Comparison of ENCODE assay signal across 20 mouse cellular contexts in genomic region chr4:137663491-137663890, GRCm38 (mm10).
"Had no signal": no experiment of that assay in that cellular context is flagged by ENCODE, and none has a peak within 500 bp of the region (broad histone marks: within the 10 kb centered on the region; RNA-seq: fewer than 3 reads in every experiment).

No protein-coding gene starts in this region.

- H3K4me3 ChIP-seq: myocyte had no signal

- H3K27ac ChIP-seq: kidney, embryonic 15.5 days; limb, embryonic 12.5 days; limb, embryonic 15.5 days; liver, embryonic 14.5 days; macrophage; midbrain, embryonic 12.5 days; midbrain, embryonic 15.5 days; neural tube, embryonic 13.5 days had no signal

- ATAC-seq: lung, postnatal 0 days had no signal

- DNase-seq: kidney, postnatal 14 days; kidney, postnatal 4 days; left cerebral cortex, postnatal 4 days; liver, postnatal 0 days; lung, embryonic 14.5 days; retina, postnatal 1 day; right cerebral cortex, postnatal 25 days; spleen, adult 18-20 months; thymus, adult 18-20 months; thymus, postnatal 36 days had no signal

- H3K36me3 ChIP-seq: kidney, embryonic 15.5 days; limb, embryonic 15.5 days; midbrain, embryonic 12.5 days; midbrain, embryonic 15.5 days; neural tube, embryonic 13.5 days had no signal

- H3K27me3 ChIP-seq: midbrain, embryonic 15.5 days had no signal

- H3K9me3 ChIP-seq: kidney, embryonic 15.5 days; limb, embryonic 12.5 days; limb, embryonic 15.5 days; midbrain, embryonic 12.5 days; midbrain, embryonic 15.5 days; neural tube, embryonic 13.5 days had no signal

- H3K9ac ChIP-seq: limb, embryonic 12.5 days; limb, embryonic 15.5 days; liver, embryonic 14.5 days; liver, postnatal 0 days; lung, embryonic 14.5 days; midbrain, embryonic 12.5 days had no signal
